Mouse (Mus musculus): ENCODE results near the gene Hdac9.

GRCm38 (mm10) chr12:34342761-34343160 is 574.1 kb downstream of the Hdac9 start:
- no peak for TF ChIP-seq POLR2A (IDR thresholded peaks at IDR 0.05; ENCODE audit: borderline replicate concordance, low read depth, low read length)
- no peak for TF ChIP-seq CTCF (IDR thresholded peaks at IDR 0.05; ENCODE audit: low read depth, low read length)

All from bone marrow macrophage, adult 2 months (primary cell).